Mouse (Mus musculus) yolk sac, embryonic 10.5 days (tissue): ENCODE results near the gene Cyp1a1.

Experiments
- DNase-seq: peaks from one replicate; pipeline ENCODE4 v3.0.0-alpha.2; 2017; ENCODE audit warnings: low spot score

The Cyp1a1 gene

GRCm38 (mm10) chr9:57656631-57657350 is 30.9 kb upstream of the Cyp1a1 start:
- no peak for DNase-seq

DNA sequence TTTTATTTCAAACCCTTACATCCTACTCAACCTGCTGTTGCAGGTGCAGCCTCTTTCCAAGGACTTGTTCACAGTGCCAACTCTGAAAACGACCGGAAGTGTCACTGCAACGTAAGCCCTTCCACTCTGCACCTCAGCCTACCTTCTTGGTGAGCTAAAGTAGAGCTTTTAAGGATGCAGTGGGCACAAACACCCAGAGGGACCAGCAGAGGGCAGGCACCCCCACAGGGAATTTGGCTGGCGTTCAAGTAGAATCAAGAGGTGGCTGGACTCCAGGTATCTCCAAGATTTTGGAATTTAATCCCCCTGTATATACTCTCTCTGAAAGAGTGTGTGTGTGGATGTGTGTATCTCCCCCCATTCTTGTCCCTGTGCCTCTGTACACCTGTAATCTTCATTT is 29.9 kb upstream of the Cyp1a1 start:
- DNase-seq, result no peak

- no peak for DNase-seq
Observed at GRCm38 (mm10) chr9:57658970-57659369, 28.8 kb upstream of the Cyp1a1 start.

DNA sequence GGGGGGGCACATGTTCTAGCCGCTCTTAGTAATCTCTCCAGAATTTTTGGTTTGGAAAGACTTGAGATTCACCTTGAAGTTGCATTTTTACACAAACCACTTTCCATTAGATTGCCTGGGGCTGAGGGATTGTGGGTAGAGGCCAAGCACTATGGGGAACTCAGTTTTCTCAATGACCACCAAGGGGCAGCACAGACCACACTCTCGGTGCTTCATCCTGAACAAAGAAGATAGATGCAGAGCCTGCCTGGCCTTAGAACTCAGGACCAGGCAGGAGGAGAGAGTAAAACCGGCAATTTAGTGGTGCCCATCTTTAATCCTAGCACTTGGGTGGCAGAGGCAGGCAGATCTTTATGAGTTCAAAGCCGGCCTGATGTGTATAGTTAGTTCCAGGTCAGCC is 28.0 kb upstream of the Cyp1a1 start:
- DNase-seq, result peak; percentile 72

DNA sequence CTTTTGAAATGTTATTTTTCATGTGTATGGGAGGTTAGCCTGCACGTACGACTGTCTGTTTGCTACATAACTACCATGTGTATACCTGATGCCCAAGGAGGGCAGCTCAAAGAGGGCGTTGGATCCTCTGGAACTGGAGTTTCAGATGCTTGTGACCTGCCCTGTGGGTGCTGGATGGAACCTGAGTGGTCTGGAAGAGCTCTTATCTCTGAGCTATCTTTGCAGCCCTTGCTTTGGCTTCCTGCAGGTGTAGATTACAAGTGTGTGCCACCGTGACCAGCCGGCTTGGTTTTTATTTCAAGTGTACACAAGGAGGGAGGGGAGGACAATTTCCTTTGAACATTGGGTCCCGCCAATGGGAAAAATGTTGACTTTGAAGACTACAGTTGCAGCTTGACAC is 27.2 kb upstream of the Cyp1a1 start:
- no peak for DNase-seq

DNA sequence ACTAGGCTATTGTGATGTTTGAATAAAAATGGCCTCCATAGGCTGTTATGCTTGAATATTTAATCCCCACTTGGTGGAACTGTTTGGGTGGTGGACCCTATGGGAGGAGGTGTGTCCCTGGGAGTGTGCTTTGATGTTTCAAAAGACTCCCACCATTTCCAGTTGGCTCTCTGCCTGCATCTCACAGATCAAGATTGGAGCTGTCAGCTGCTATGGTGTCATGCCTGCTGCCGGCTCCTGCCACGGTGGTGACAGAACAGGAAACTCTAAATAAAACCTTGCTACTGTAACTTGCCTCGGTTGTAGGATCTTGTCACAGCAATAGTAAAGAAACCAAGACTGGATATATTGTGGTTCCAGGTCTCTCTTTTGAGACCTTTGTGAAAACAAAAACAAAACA is 26.2 kb upstream of the Cyp1a1 start:
- no peak for DNase-seq

DNA sequence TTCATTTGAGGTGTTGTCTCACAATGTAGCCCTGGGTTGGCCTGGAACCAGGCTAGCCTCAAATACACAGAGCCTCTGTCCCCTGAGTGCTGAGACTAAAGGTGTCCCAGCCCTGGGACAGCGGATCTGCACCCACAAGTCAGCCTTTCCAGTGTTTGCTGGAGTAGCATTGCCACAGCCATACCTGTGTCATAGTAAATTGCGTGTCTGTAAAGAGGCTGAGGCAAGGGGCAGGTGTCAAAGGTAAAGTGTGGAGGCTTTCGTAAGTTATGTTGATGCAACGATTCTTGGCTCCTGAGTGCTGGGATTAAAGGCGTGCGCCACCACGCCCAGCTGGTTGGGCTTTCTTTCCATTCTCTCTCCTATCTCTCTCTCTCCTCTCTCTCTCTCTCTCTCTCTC is 23.1 kb upstream of the Cyp1a1 start:
- peak; percentile 69 for DNase-seq

DNA sequence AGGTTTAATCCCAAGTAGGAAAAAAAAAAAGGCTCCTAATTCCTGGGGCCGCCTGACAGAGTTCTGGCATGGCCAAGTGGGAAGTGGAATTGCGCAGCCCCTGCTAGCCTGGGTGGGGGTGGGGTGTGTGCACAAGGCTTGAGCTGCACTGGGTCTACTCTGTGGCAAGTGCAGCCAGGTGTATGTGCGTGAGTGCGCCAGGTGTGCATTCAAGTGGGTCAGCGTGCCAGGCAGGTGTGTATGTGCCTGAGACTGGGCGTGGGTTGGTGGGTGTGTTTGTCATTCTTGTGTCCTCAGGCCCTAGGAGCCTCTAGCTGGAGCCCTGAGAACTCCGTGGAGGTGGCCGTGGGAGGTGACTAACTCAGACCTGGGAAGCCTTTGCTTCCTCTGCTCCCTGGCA is 21.2 kb upstream of the Cyp1a1 start:
- no peak for DNase-seq

GRCm38 (mm10) chr9:57667136-57667535 is 20.6 kb upstream of the Cyp1a1 start:
- DNase-seq, result no peak

DNA sequence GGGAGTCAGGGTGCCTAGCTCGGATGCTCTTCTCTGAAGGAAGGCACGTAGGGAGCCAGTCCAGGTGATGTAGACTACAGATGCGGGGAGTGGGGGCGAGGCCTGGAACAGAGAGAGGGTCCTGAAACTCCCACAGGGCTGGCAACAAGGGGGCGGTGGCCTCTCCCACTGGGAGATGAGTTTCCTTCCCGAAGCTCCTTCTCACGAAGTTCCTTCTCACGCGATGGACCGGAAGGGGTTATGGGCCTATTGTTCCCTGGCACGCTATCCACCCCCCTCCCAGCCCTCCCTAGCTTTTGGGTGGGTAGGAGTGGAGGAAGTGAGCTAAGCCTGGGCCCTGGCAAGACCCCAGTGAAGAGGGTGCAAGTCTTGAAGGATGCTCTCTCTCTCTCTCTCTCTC is 19.9 kb upstream of the Cyp1a1 start:
- DNase-seq, result no peak

GRCm38 (mm10) chr9:57668277-57668676 is 19.5 kb upstream of the Cyp1a1 start:
- DNase-seq, result peak; percentile 64

GRCm38 (mm10) chr9:57669566-57669965 is 18.2 kb upstream of the Cyp1a1 start:
- peak; percentile 81 for DNase-seq

DNA sequence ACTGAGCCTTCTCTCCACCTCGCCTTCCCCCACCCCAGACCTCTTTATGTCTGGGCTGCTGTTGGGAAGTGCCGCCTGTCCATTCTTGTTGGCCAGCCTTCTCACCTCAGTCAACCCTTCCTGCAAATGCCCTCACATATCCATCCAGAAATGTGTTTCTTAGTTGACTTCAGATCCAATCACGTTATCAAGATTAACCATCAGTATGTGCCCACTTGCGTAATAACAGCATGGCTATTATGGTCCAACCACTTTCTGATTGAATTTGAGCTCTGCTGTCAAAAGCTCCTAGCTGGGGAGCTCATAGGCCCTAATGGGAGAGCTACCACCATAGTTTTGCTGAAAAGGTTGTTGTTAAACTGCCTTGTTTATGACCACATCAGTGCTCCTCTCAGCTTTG is 16.7 kb upstream of the Cyp1a1 start:
- no peak for DNase-seq

GRCm38 (mm10) chr9:57671500-57671899 is 16.2 kb upstream of the Cyp1a1 start:
- DNase-seq, result no peak

- DNase-seq, result no peak
Observed at GRCm38 (mm10) chr9:57681411-57681810, 6.3 kb upstream of the Cyp1a1 start.

DNA sequence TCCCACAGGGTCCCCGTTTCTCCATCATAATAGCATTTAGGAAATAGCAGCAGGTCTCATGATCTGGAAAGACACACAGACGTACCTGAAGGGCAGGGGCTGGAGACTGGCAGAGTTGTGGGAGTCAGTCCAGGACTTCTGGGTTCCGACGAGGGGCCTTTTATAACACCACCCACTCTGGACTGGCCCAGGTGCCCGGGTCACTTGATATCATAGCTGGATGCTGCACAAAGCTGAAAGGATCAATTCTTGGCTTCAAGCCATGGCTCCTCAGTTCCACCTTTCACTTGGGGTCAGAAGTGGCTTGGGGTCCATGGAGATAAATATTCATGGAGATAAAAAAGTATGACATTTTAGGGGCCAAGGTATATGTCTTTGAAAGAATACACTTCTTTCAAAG is 4.2 kb upstream of the Cyp1a1 start, which contains the start of gene Cyp1a2:
Gene Cyp1a2, minus strand, starts transcription at position 184 of the 400 bp plus-strand sequence.
- DNase-seq, result no peak

- no peak for DNase-seq
Observed at GRCm38 (mm10) chr9:57686011-57686410, 1.7 kb upstream of the Cyp1a1 start.

GRCm38 (mm10) chr9:57688158-57688557 is 430 bp downstream of the Cyp1a1 start:
- DNase-seq, result peak; percentile 28

GRCm38 (mm10) chr9:57688606-57689005 is 878 bp downstream of the Cyp1a1 start:
- no peak for DNase-seq

- DNase-seq, result no peak
Observed at GRCm38 (mm10) chr9:57694108-57694507, 6.4 kb downstream of the Cyp1a1 start.

GRCm38 (mm10) chr9:57696380-57697285 is 8.9 kb downstream of the Cyp1a1 start:
- DNase-seq, result peak; percentile 51

GRCm38 (mm10) chr9:57697380-57697779 is 9.7 kb downstream of the Cyp1a1 start:
- DNase-seq, result no peak

DNA sequence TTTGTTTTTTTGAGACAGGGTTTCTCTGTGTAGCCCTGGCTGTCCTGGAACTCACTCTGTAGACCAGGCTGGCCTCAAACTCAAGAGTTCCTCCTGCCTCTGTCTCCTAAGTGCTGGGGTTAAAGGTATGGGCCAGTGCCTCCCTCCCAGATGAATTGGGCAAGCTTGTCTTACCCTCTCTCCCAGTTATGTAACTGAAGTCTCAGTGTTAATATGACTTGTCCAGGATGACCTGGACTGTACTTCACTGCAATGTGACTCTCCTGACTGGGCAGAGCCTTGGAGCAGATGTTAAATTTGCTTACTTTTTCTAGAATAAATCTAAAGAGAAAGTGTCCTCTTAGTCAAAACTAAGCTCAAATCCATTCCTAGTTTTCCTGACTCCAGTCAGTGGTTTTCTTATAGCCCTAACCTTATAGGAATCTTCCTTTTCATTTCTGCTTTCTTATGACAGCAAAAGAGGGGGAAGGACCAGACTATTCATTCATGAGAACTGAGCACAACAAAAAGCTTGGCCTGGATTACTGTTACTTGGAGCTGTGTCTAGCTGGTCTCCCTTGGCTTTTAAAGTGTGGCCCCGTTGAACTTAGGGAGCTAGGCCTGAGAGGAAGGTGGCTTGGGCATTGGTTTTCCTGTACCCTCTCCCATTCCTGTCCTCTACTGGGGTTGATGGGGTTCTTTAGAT is 10.9 kb downstream of the Cyp1a1 start:
- DNase-seq, result no peak
